Mouse (Mus musculus) 416B (cell line): ENCODE measurements at regions not wholly inside any gene's neighbourhood (a gene's known extent, or its start where the extent isn't known, plus 50 kb on each side); places are given as distances from the start of the nearest gene placed in this dataset.

Experiments
- DNase-seq: peaks from one replicate; pipeline ENCODE4 v3.0.0; 2011; ENCODE audit warnings: low read depth

- DNase-seq, result no peak
These were observed 155.6 kb upstream of the Irx6 start for GRCm38 (mm10) chr8:92518486-92518885.

GRCm38 (mm10) chr8:92522519-92522918, 151.6 kb upstream of the Irx6 start:
- no peak for DNase-seq

GRCm38 (mm10) chr8:92529756-92530155, 144.3 kb upstream of the Irx6 start:
- DNase-seq, result no peak

- DNase-seq, result no peak
These were observed 133.5 kb upstream of the Irx6 start for GRCm38 (mm10) chr8:92540636-92541035.

GRCm38 (mm10) chr8:92545347-92546059, 128.6 kb upstream of the Irx6 start:
- DNase-seq, result no peak

GRCm38 (mm10) chr8:92555140-92555539, 118.9 kb upstream of the Irx6 start:
- no peak for DNase-seq

- DNase-seq, result no peak
These were observed 118.5 kb upstream of the Irx6 start for GRCm38 (mm10) chr8:92555631-92556030.

GRCm38 (mm10) chr8:92562471-92562870, 111.6 kb upstream of the Irx6 start:
- no peak for DNase-seq

- no peak for DNase-seq
These were observed 111.1 kb upstream of the Irx6 start for GRCm38 (mm10) chr8:92562962-92563361.

GRCm38 (mm10) chr8:92569650-92570049, 104.4 kb upstream of the Irx6 start:
- DNase-seq, result no peak

- DNase-seq, result peak; percentile 1
These were observed 94.6 kb upstream of the Irx6 start for GRCm38 (mm10) chr8:92579446-92579845.

GRCm38 (mm10) chr8:92581051-92581450, 93.0 kb upstream of the Irx6 start:
- DNase-seq, result no peak

GRCm38 (mm10) chr8:92600766-92601165, 73.3 kb upstream of the Irx6 start:
- no peak for DNase-seq

- no peak for DNase-seq
These were observed 71.1 kb upstream of the Irx6 start for GRCm38 (mm10) chr8:92602973-92603372.

GRCm38 (mm10) chr8:92605631-92606030, 68.5 kb upstream of the Irx6 start:
- no peak for DNase-seq

GRCm38 (mm10) chr8:92607604-92608003, 66.5 kb upstream of the Irx6 start:
- no peak for DNase-seq

- DNase-seq, result no peak
These were observed 64.2 kb upstream of the Irx6 start for GRCm38 (mm10) chr8:92609908-92610307.

GRCm38 (mm10) chr8:92610487-92611059, 63.5 kb upstream of the Irx6 start:
- DNase-seq, result no peak

GRCm38 (mm10) chr8:92613486-92613885, 60.6 kb upstream of the Irx6 start:
- DNase-seq, result no peak

- no peak for DNase-seq
These were observed 57.6 kb upstream of the Irx6 start for GRCm38 (mm10) chr8:92616341-92617115.

GRCm38 (mm10) chr8:92618281-92618680, 55.8 kb upstream of the Irx6 start:
- DNase-seq, result no peak
